Mouse (Mus musculus) forelimb bud, embryonic 11.5 days (tissue): ENCODE results near the gene Barx1.
A peak's percentile ranks its signal among the peaks of the same experiment; 100 is the strongest.

Experiments
- DNase-seq: peaks from one replicate; pipeline ENCODE4 v3.0.0-alpha.2; 2012; ENCODE audit warnings: low read depth, low spot score

Barx1 gene

GRCm38 (mm10) chr13:48662431-48663143 lies at the start of gene Barx1:
Gene Barx1 (plus strand): TSS chr13:48662998.
- no peak for DNase-seq

- DNase-seq, result no peak
Measured at GRCm38 (mm10) chr13:48614525-48614924, 48.3 kb upstream of the Barx1 start.

GRCm38 (mm10) chr13:48617774-48618173 lies 45.0 kb upstream of the Barx1 start:
- DNase-seq, result no peak

GRCm38 (mm10) chr13:48618890-48619289 lies 43.9 kb upstream of the Barx1 start:
- DNase-seq, result no peak

- peak; percentile 24 for DNase-seq
Measured at GRCm38 (mm10) chr13:48624968-48625398, 37.8 kb upstream of the Barx1 start.

- peak; percentile 91 for DNase-seq
Measured at GRCm38 (mm10) chr13:48625433-48626184, 37.2 kb upstream of the Barx1 start, which contains the start of gene Ptpdc1. Gene Ptpdc1 (minus strand): TSS chr13:48625664.

GRCm38 (mm10) chr13:48631691-48632090 lies 31.1 kb upstream of the Barx1 start:
- no peak for DNase-seq

GRCm38 (mm10) chr13:48637706-48638105 lies 25.1 kb upstream of the Barx1 start:
- no peak for DNase-seq

GRCm38 (mm10) chr13:48639570-48639969 lies 23.2 kb upstream of the Barx1 start:
- peak; percentile 70 for DNase-seq

- DNase-seq, result no peak
Measured at GRCm38 (mm10) chr13:48643072-48643471, 19.7 kb upstream of the Barx1 start.

GRCm38 (mm10) chr13:48643991-48644390 lies 18.8 kb upstream of the Barx1 start:
- no peak for DNase-seq

- no peak for DNase-seq
Measured at GRCm38 (mm10) chr13:48646696-48647095, 16.1 kb upstream of the Barx1 start.

GRCm38 (mm10) chr13:48650615-48651014 lies 12.2 kb upstream of the Barx1 start:
- peak; percentile 65 for DNase-seq

GRCm38 (mm10) chr13:48651132-48652065 lies 11.4 kb upstream of the Barx1 start:
- no peak for DNase-seq

- DNase-seq, result peak; percentile 63
Measured at GRCm38 (mm10) chr13:48653788-48654770, 8.7 kb upstream of the Barx1 start.

GRCm38 (mm10) chr13:48655637-48656036 lies 7.2 kb upstream of the Barx1 start:
- DNase-seq, result peak; percentile 85

GRCm38 (mm10) chr13:48657791-48658190 lies 5.0 kb upstream of the Barx1 start:
- DNase-seq, result no peak

GRCm38 (mm10) chr13:48658588-48659253 lies 4.1 kb upstream of the Barx1 start:
- peak; percentile 30 for DNase-seq

- no peak for DNase-seq
Measured at GRCm38 (mm10) chr13:48659254-48660220, 3.3 kb upstream of the Barx1 start.
